Mouse (Mus musculus) left cerebral cortex, adult 18-20 months (tissue): ENCODE measurements around the gene Cbx7. TPM values are rescaled to one million over a fixed set of nuclear protein-coding genes. Genes with fewer than 3 reads are reported as not detected.

Source experiments
- DNase-seq, 2 experiments: peaks; one replicate each; pipeline ENCODE4 v3.0.0; 2021 to 2022; ENCODE audit warnings: low spot score in 2 of 2, mixed read lengths in 1 of 2
- long read RNA-seq, 2 experiments: library from polyadenylated mRNA; stranded (forward); transcript quantifications; one replicate each; pipeline ENCODE4 v2.0.0; 2021
- total RNA-seq, 2 experiments: library from RNA; stranded (reverse); gene quantifications; 2 replicates each; pipeline ENCODE4 v1.2.3; 2021

Cbx7 gene
- total RNA-seq: 10 to 100 TPM; 59.6 to 61.7 TPM
- long read RNA-seq, experiment 1, transcript Cbx7-201 (6 exons, 3,388 nt): minor isoform, 6 of 128 reads
- long read RNA-seq, experiment 1, transcript Cbx7-202 (6 exons, 710 nt): major isoform, 24 of 128 reads
- long read RNA-seq, experiment 1, transcript Cbx7-203 (7 exons, 2,899 nt): minor isoform, 16 of 128 reads
- long read RNA-seq, experiment 1, partial matches to known transcripts: 67 of 128 reads
- long read RNA-seq, experiment 1, other reads (novel, unspliced or antisense): 15 of 128 reads
- long read RNA-seq, experiment 2, transcript Cbx7-202 (6 exons, 710 nt): minor isoform, 8 of 71 reads
- long read RNA-seq, experiment 2, transcript Cbx7-203 (7 exons, 2,899 nt): major isoform, 11 of 71 reads
- long read RNA-seq, experiment 2, partial matches to known transcripts: 9 of 71 reads
- long read RNA-seq, experiment 2, other reads (novel, unspliced or antisense): 40 of 71 reads

- DNase-seq: no peak
Measured at GRCm38 (mm10) chr15:79970940-79971339, at the start of gene Cbx7. Gene Cbx7, minus strand, starts transcription at chr15:79971119.

DNA sequence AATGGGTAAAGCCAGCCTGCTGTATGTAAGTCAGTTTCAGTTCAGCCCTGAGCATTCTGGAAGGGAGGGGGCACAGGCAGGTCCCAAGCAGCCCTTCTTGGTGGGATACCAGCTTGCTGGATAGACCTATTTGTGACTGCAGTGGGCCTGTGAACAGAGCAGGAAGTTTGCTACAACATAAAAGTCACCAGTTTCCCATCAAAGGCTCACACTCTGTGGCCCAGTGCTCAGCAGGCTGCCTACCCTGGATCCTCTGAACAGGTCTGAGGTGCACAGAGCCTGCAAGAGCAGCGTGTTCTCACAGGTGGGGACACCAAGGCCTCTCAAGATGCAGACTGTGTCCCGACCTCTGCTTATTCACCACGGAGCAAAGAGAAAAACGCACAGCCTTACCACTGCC, 49.6 kb upstream of the Cbx7 start:
- DNase-seq: no peak

DNA sequence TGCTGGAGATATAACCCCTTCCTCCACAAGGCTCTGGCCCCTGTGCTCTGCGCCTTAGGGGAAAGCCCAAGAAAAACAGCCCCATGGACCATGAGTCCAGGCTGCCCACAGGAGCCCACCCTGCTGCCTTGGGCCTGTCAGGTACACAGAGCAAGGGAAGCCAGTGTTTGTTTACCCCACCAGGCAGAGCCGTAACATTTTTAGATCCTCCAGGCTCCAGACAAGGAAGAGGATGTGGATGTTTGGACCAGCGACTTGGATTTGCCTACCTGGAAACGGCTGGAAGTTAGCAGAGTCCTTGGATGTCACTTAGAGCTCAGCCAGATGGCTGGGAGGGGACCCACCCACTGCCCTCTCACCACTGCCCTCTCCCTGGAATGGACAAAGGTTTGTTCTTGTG, 48.7 kb upstream of the Cbx7 start:
- no peak for DNase-seq

- DNase-seq: peak; percentile 50 to 62
Measured at GRCm38 (mm10) chr15:80019220-80019619, 48.3 kb upstream of the Cbx7 start.

DNA sequence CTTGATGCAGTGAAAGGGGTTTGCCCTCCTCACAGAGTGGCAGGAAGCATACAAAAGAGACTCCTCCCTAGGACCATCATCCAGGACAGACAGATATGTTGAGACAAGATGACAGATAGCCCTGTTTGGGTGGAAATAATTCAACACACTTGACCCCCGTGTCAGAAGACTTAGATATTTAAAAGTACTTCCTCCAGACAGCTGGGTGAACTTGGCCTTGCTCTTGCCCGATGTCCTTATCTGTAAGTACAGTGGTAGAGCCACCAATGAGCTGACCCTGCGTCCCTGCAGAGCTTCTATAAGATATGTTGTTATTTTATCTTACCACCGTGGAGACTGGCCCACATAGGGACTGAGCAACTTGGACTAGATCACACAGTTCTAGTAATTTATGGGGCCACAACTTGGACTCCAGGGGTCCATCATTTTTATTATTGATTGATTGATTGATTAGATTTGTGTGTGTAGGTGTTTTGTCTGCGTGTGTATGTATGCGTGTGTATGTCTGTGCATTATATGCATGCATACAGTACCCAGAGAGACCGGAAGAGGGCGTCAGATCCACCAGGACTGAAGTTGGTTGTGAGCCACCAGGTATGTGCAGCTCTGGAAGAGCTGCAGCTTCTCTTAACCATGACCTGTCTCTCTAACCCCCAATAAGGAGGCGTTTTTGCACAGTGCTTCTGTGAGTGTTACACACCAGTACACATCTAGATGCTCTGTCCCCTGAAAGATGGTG, 45.8 kb upstream of the Cbx7 start:
- no peak for DNase-seq

GRCm38 (mm10) chr15:80015211-80015952, 44.5 kb upstream of the Cbx7 start:
- DNase-seq: peak; percentile 74 to 83

- DNase-seq: peak; percentile 59 to 73
Measured at GRCm38 (mm10) chr15:80014321-80015210, 43.6 kb upstream of the Cbx7 start, which contains the start of gene Pdgfb. Gene Pdgfb, minus strand, starts transcription at chr15:80014977.

GRCm38 (mm10) chr15:80014031-80014320, 43.1 kb upstream of the Cbx7 start:
- DNase-seq: peak in 1 of 2 experiments; percentile 38

- DNase-seq: peak in 1 of 2 experiments; percentile 31
Measured at GRCm38 (mm10) chr15:80013256-80014030, 42.5 kb upstream of the Cbx7 start.

- DNase-seq: peak; percentile 64 to 70
Measured at GRCm38 (mm10) chr15:80012527-80013201, 41.7 kb upstream of the Cbx7 start.

GRCm38 (mm10) chr15:80011778-80012526, 41.0 kb upstream of the Cbx7 start:
- DNase-seq: peak; percentile 87 to 91

GRCm38 (mm10) chr15:80011194-80011593, 40.3 kb upstream of the Cbx7 start:
- DNase-seq: peak in 1 of 2 experiments; percentile 24

- peak; percentile 63 to 79 for DNase-seq
Measured at GRCm38 (mm10) chr15:80010182-80010558, 39.3 kb upstream of the Cbx7 start.

- DNase-seq: peak; percentile 39 to 41
Measured at GRCm38 (mm10) chr15:80009421-80010181, 38.7 kb upstream of the Cbx7 start.

- no peak for DNase-seq
Measured at GRCm38 (mm10) chr15:80008461-80008860, 37.5 kb upstream of the Cbx7 start.

GRCm38 (mm10) chr15:80006156-80006555, 35.2 kb upstream of the Cbx7 start:
- DNase-seq: no peak

- no peak for DNase-seq
Measured at GRCm38 (mm10) chr15:80005436-80005835, 34.5 kb upstream of the Cbx7 start.
